Mouse (Mus musculus): ENCODE data around the gene Frem1.

Gene Frem1

DNA sequence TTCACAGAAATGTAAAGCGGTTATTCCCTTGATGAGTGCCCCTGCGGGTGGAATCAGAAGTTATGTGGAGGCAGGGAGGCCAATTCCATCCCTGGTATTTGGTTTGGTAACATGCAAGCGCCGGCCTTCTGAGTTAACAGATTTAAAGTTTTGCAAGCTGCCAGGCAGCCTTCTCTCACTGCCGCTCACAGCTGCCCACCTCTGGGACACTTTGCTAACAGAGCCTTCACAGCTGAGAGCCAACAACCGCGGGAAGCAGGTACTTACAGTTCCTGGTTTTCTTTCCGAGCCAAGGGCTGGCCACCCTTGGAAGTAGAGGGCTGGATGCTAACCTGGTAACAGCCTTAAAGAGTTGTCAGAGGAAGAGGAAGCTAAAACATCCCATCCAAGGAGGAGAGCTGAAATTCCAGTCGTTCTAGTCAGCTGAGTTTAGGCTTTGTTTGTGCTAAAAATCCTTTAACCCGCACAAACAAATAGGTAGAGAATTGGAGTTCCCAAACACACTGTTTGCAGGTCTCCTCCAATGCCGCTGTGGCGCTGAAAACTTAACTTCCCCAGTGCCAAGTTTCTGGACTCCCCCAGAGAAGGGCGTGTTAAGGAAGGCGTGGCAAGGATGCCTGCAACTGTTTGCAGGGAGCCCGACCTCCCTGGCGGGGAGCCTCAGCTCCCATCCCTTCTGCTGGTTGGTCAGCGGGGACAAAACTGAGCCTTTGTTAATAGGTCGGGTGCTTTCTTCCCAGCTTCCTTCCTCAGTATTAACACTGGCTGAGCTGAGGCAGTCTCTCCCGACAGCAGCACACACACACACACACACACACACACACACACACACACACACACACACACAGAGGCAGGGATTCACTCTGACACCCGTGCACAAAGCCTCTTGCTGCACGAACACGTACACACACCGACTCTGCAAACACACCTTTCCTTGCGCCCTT, at the start of gene Frem1:
Gene Frem1 (minus strand): TSS at position 706 of the 944 bp plus-strand sequence.
- peak; percentile 47 for DNase-seq (ENCODE audit: low spot score)

DNA sequence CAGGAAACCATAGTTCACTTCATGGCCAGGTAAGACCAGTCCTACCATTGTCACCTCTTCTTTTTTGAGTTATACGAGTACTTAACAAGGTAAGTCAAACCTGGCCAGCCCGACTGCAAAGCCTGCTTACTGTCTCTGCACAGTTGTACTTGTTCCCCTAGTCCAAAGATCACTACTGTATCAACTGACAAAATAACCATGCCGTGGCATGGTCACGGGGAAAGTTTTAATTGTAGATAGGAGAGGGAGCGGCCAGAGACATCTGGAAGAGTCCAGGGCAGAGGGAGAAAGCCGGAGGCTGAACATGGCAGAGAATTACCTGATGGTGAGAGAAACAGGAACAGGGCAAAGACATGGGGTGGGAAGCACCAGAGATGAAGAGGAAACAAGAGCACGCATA, 46.9 kb upstream of the Frem1 start:
- DNase-seq (ENCODE audit: low spot score): no peak

DNA sequence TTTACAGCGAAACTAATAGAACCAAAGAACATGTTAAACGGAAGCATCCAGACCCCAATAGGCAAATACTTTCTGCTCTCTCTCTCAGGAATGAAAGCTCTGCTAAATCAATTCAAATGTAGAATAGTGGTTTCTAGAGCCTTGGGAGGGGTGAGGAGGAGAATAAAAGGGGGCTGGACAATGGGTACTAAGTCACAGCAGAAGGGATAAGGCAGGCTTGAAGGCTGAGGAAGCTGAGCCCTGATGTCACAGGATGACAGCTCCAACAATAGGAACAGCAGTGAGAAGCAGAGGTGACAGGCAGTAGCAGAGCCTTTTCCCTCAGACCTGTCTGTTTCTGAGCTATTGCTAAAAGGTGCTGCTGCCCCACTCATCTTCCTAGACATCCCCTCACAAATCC, 41.8 kb upstream of the Frem1 start:
- no peak for DNase-seq (ENCODE audit: low spot score)

DNA sequence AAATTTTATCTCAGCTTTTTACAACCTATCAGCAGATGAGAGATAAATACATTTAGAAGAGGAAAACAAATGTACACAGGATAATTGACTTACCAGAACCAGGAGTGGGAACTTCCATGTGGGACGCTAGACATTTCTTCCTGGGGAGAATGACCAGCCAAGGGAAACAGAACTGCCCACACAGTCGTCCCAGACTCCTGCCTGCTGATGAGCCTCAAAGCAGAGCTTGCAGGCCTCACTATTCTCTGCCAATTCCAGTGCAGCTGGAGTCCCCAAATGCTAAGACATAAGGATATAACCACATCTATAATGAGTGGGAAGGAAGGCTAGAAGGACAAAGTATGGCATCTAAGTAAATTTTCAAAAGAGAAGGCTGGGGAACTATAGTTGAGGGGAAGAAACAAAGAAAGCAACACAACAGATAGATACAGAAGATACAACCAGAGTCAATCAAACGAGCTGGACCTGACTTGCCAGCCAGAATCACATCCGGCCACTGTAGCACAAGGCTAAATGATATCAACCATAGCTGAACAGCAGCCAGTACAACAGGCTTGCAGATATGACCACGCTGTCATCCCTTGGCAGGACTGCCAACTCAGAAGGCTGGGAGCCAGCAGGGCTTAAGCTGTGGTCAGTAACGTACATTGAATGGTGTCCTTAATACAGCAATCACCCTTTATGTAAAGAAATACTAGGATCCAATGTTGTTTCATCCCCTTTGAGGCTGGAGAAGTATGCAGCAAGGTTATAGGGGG, 38.7 kb upstream of the Frem1 start:
- DNase-seq (ENCODE audit: low spot score): peak; percentile 35

DNA sequence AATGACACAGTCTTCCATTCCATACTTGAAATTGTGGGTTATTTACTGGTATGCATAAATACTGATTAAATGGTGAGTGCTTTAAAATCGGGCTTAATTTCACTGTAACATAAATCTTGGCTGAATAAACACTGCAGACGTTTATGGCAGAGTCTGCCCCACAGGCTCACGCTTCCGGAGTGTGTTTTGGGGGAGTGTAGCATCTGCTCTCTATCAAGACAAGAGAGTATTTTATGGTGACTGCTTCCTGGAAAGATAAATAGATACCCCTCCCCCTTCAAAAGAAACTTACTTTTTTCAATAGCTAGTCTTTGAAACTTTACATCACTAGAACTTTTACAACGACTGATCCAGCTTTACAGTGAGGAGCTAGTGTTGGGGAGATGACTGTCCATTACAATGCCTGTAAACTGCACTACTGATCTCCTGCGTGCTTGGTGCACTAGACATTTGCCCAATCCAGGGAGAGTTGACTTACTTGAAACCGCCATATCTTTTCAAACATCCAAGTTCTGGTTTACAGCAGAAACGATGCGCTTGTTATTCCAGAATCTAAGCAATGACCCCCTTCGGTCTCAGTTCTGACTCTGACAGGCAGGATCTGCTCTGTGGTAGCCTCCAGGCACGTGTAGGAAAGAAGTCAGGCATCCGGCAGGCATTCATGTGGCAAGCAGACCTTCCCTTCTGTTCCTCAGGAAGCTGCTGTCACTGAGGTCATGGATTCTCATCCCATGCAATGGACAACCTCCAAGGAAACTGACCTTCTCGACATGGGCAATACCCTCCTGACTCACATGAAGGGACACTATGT, 28.4 kb upstream of the Frem1 start:
- DNase-seq (ENCODE audit: low spot score): no peak

DNA sequence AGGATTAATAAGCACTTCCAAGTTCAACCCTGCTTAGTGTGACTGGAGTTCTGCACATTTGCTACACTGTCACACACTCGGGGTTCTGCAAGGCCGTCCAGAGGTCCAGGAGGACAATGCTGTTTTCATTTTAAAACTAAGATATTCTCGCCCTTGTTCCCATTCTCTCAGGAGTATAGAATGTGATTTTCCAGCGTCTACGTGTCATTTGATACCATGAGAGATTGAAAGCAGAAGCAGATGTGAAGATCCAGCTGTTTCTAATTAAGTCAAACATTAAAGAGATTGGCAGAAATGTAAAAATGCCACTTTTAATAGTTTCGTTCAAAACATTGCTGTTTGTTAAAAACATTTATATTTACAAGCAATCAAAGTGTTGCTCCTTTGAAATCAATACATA, 12.1 kb upstream of the Frem1 start:
- no peak for DNase-seq (ENCODE audit: low spot score)

DNA sequence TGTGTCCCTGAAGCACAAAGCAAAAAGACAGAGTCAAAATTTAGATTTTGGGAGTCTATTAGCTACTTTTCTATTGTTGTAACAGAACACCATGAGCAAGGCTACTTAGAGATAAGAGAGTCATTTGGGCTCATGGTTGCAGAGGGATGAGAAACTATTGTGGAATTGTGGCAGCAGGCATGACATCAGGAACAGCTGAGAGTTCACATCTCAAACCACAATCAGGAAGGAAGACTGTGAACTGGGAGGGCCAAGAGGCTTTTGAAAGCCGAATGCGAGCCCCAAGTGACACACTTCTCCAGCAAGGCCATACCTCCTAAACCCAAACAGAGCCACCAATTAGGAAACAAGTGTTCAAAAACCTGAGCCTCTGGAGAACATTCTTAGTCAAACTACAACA, 9.4 kb upstream of the Frem1 start:
- DNase-seq (ENCODE audit: low spot score): no peak

DNA sequence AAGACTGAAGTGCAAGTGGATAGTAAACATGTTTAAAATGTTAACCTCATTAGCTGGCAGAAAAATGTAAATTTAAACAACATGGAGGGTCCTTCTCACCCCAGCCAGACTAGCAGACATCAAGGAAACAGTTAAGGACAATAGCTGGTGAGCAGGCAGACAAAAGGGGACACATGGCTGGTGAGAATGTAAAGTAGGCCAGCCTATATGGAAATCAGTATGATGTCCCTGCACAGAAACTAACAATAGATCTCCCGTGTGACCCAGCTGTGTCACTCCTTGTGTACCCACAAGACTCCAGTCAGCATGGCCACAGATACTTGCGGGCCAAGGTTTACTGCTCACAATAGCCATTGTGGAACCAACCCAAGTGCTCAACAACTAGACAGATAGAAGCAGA, 6.5 kb upstream of the Frem1 start:
- no peak for DNase-seq (ENCODE audit: low spot score)

DNA sequence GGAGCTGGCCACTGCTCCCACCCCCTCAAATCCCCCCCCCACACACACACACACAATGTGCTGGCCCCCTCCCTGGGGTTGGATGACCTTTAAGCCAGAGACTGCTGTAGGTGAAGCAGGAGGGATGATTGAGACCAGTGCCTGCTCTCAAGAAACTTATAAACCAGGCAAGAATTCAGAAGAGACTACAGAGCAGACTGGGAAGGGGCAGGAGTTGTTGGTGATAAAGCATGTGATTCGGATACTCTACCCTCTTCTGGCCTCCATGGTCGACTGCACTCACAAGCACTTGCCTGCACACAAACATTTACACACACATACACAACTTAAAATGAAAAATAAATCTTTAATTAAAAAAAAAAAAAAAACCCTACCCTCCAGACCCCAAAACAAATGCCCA, 6.0 kb upstream of the Frem1 start:
- DNase-seq (ENCODE audit: low spot score): no peak

DNA sequence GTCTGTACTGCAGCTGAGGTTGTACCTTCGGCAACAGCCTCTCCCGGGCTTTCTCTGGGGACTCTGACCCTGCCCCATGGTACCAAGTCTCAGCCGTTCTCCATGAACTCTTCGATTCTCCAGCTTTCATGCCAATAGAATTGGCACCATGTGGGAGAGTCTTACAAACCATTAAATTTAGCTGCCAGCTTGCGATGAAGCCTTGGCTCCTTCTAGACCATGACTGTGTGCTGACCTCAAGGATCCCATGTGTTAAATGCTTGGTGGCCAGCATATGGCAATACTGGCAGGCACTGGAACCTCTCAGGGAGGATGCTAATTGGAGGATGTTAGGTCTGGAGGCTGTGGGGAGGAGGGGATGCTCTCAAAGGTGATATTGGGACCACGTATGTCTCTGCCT, 4.4 kb upstream of the Frem1 start:
- DNase-seq (ENCODE audit: low spot score): no peak

DNA sequence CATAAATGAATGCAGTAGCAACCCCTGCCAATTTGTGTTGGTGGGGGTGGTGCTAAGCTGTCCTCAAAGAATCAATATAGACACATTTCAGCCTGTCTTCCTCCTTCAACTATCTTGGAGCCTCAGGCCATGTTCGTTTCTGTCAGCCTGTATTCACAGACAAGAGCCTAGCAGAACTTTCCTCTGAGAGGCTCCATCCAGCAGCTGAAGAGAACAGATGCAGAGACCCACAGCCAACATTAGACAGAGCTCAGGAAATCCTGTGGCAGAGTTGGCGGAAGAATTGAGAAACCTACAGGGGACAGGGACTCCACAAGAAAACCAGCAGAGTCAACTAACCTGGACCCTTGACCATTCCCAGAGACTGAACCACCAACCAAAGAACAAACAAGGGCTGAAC, 3.3 kb upstream of the Frem1 start:
- no peak for DNase-seq (ENCODE audit: low spot score)

DNA sequence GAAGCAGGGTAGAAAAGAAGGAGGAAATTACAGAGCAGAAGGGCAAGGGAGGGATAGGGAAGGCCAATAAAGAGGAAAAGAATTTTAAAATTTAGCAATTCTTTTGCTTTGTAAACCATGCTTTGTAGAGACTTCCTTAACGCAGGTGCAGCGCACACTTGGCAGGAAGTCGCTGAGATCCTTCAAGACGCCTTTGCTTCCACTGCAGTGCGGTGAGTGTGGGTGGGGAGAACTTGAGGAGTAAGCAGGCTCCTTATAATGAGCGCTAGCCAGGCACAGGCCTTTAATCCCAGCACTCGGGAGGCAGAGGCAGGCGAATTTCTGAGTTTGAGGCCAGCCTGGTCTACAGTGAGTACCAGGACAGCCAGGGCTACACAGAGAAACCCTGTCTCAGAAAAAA, 1.1 kb upstream of the Frem1 start:
- DNase-seq (ENCODE audit: low spot score): no peak

DNA sequence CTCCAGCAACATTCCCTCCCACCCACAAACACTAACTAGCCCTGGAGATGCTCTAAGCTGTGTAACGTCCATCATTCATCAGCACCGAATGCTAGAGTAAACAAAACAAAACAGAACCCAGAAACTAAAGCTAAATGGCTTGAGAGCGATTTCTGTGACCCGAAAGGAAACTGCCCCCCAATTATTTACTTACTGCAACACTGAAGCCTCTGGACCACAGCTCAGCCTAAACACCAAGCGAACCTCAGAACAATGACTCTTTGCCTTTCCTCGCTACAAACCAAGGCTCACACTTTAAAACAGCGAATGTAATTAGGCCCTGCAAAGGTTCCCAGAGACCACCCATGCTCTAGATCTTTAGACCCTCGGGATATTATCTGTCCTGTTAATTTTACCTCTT, 963 bp downstream of the Frem1 start:
- no peak for DNase-seq (ENCODE audit: low spot score)

DNA sequence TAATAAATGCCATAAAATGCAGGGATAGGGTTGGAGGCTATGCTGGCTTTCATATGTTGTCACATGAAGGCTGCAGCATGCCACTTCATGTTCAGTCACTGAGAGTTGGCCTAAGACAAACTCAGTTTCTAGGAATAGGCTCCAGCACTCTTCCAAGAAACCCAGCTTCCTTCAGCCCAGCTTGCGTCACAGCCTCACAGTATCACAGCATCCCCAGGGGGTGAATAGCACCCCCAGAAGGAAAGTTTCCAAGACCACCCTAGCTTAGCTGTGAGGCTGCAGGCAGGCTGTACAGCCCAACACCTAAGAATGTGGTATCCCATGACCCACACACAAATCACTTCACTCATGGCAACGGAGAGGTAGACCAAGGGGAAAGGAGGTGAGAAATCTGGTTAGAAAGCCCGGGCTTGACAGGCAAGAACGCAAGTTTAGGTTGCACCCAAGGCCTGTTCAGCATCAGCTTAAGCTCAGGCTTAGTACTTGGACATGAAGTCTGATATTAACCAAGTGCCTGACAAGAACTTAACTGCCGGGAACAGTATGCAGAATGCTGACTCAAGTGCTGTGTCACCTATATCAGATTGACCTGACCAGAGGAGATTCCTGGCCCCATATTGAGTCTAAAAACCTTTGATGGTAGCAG, 1.9 kb downstream of the Frem1 start:
- DNase-seq (ENCODE audit: low spot score): no peak

DNA sequence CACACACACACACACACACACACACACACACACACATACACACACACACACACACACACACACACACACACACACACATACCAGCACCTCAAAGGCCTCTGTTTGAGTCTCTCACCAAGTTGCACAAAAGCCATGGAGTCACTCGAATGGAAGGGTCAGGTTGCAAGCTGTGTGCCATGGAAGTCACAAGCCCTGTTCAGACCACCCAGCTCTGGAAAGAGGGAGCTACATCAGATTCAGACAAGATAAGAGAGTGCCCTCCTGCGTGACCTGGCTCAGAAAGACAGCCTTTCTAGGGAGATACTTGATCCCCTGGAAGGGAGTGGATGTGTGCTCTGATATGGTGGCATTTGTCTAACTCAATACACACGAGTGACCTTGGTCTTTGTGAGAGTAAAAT, 2.9 kb downstream of the Frem1 start:
- no peak for DNase-seq (ENCODE audit: low spot score)

DNA sequence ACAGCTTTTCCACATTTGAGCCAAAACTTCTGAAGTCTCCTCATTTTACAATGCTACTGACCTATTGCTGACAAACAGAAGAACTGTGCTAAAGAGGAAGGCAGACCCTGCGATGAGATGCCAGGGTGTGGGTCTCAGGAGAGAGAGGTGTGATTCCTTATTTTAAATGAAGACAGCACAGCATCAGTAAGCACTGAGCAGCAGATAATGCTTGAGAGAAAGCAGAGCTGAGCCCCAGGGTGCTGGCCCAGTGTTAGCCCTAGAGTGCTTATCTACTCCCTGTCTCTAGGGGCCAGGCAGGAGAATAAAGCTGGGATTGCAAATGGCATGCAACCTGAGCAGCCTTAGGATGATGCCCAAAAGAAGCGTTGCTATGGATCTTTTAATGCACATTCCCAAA, 3.6 kb downstream of the Frem1 start:
- DNase-seq (ENCODE audit: low spot score): no peak

DNA sequence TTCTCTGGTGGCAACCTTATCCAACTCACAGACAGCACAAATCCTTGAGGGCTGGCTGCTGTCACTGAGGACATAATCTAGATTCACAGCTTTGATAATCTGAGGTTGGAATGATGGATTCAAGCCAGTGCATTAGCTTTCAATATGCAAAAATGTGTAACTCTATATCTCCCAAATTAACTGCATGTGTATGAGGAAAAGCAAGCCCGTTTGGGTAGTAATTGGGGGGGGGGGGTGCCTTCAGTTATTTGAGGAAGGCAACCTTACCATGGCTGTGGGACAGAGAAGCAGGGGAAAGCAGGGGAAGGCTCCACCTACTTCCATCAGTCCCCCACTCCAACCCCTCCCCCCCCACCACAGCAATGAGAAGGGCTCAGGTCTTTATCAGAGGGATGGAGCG, 5.3 kb downstream of the Frem1 start:
- no peak for DNase-seq (ENCODE audit: low spot score)

DNA sequence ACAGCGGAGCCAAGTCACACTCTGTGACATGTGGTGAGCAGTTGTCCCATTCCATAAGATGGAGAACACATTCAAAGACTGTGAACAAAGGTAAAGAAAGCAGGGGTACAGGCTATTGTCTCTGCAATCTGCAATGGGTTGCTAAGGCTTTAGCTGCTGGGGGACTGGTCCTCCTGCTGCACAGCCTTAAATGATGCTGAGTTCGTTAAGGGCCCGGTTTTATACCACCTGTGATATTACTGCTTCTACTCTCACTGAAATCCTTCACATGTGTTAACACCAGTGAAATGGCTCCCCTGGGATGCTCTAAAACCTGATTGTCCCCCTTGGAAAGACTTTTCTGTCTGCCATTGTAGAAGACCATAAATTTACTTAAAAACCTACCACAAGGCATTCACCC, 6.1 kb downstream of the Frem1 start:
- DNase-seq (ENCODE audit: low spot score): no peak

DNA sequence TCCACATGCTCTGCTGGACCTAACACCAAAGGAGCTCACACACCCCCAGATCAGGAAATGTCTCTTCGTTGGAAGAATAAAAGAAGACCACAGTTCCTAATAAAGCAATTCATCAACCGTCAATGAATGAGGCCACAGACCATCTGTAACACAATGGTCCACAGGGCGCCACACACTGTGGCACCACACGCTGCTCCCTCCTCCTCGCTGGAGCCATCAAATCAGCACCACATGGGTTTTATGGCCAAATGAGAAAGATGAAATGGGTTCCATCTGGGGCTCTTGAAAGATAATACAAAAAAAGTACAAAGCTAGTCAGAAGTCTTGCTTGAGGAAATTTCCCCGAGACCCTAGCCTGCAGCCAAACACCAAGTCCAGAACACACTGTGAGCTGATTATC, 6.9 kb downstream of the Frem1 start:
- DNase-seq (ENCODE audit: low spot score): no peak

DNA sequence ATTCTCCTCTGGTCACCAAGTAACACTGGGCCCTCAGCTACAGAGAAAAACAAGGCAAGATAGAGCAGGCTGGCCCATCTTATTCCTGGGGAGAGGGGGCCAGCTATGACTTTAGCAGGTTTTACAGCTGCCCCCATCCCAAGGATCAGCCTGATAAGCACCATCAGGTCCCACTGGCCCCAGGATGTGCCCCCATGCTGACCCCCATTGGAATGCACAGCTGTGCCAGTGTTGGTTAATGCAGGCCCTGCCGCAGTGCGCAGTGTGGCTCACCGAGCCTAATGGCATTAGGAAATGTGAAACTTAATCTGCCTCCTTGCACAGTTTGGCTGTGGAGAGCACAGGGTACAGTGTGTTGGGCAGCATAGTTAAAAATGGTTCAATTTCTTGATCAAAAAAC, 11.4 kb downstream of the Frem1 start:
- DNase-seq (ENCODE audit: low spot score): no peak

DNA sequence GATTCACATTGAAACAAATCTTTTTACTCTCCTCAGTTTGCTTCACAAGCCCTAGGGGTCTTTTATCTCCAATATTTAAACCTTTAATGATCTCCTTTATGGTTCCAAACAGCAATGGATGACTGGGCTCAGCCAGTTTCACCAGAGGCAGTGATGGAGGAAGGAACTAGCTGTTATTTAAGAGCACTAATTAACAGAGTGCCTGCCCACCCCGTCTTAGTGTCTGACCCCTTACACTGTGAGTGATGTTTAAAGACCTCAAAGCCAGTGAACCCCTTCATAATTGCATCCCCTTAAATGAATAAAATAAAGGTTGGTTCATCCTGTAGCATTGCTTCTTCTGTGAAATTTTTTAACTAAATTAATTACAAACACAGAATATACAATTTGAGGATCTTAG, 19.4 kb downstream of the Frem1 start:
- DNase-seq (ENCODE audit: low spot score): no peak

DNA sequence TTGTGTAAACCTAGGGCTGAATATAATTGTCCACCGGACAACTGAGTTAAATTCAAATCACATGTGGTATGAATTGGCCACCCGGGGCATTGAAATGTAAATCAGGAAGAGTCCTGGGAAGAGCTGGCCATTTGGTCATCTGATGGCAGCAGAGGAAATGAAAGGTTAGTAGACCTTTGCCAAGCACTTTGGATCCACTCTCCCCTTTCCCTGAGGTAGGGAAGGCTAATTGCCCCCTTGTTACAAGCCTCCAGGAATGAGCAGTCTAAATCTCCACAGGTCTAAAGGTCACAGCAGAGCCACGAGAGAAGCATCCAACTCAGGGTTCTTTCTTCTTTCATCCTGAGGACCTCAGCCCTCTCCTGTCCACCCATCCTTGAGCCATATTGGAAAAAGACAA, 20.5 kb downstream of the Frem1 start:
- no peak for DNase-seq (ENCODE audit: low spot score)
